ENCODE assay signal across 15 mouse cellular contexts in the genomic region with DNA sequence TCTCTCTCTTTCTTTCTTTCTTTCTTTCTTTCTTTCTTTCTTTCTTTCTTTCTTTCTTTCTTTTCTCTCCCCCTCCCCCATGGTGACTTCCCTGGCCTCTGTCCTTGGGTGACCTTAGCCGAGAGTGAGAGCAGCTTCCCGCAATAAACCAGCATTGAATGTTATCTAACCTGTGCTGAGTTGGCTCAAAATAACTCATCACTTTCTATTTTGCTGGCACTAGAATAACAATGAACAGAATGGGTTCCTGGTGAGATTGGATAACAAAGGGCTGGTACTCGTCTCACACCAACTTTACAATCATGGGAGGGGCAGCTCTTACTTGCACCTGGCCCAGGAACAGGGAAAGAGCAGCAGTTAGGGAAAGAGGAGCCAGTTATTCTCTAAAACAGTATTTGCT. TPM values are rescaled to one million over a fixed set of nuclear protein-coding genes. Genes with fewer than 3 reads are reported as not detected.
DNase-seq lines count a peak whose midpoint lies in the region; ATAC-seq and TF ChIP-seq lines count a peak whose summit lies in the region.
"Had no signal": no experiment of that assay in that cellular context is flagged by ENCODE, and none has a peak within 500 bp of the region (broad histone marks: within the 10 kb centered on the region; RNA-seq: fewer than 3 reads in every experiment).

No protein-coding gene starts in this region.

- no peak overlapping the region for H3K4me3 ChIP-seq in heart, embryonic 12.5 days
- H3K4me3 ChIP-seq in megakaryocyte, embryonic 14.5 days (replicated peaks) = peak overlapping the region; percentile 67
- H3K4me3 ChIP-seq in heart, embryonic 16.5 days (ENCODE audit: low read length) = no peak overlapping the region
- no peak overlapping the region for H3K4me3 ChIP-seq in layer of hippocampus, adult 2 months
- H3K4me3 ChIP-seq in intestine, postnatal 0 days (ENCODE audit: low read depth, low read length) = no peak overlapping the region

- no peak overlapping the region for H3K9ac ChIP-seq in heart, embryonic 12.5 days
- no peak overlapping the region for H3K9ac ChIP-seq in heart, embryonic 16.5 days (ENCODE audit: low read length)
- no peak overlapping the region for H3K9ac ChIP-seq in intestine, postnatal 0 days (ENCODE audit: low read depth, low read length)
- H3K9ac ChIP-seq: embryonic facial prominence, embryonic 12.5 days had no signal

- 3% methylated on average over 3 of the region's 3 CpGs for WGBS in heart, embryonic 12.5 days
- WGBS in heart, embryonic 16.5 days = 5% methylated on average over 3 of the region's 3 CpGs
- WGBS in intestine, postnatal 0 days = 7% methylated on average over 3 of the region's 3 CpGs

- peak overlapping the region; percentile 75 for H3K27ac ChIP-seq in heart, embryonic 12.5 days (ENCODE audit: poor library complexity, severe bottlenecking)
- peak overlapping the region; percentile 82 for H3K27ac ChIP-seq in heart, embryonic 16.5 days (ENCODE audit: low read length)
- no peak overlapping the region; the same call in 1 of the 2 replicates for H3K27ac ChIP-seq in layer of hippocampus, adult 2 months
- no peak overlapping the region for H3K27ac ChIP-seq in intestine, postnatal 0 days (ENCODE audit: low read depth, low read length)
- H3K27ac ChIP-seq: embryonic facial prominence, embryonic 12.5 days; forebrain, embryonic 10.5 days; macrophage had no signal

- peaks cover 13% of the 10 kb centered on the region; the same call in 1 of the 2 replicates for H3K27me3 ChIP-seq in heart, embryonic 12.5 days (replicated peaks)
- H3K27me3 ChIP-seq in megakaryocyte, embryonic 14.5 days (replicated peaks) = peaks cover 28% of the 10 kb centered on the region
- peaks cover 6% of the 10 kb centered on the region for H3K27me3 ChIP-seq in heart, embryonic 16.5 days (ENCODE audit: control insufficient read depth, insufficient read depth, low read length)
- peaks cover 30% of the 10 kb centered on the region for H3K27me3 ChIP-seq in intestine, postnatal 0 days (replicated peaks; ENCODE audit: control insufficient read depth, insufficient read depth, low read length)

- H3K4me1 ChIP-seq in heart, embryonic 12.5 days (replicated peaks) = peaks cover 35% of the 10 kb centered on the region
- peaks cover 69% of the 10 kb centered on the region for H3K4me1 ChIP-seq in megakaryocyte, embryonic 14.5 days
- H3K4me1 ChIP-seq in heart, embryonic 16.5 days (ENCODE audit: control insufficient read depth, insufficient read depth, low read length) = peaks cover 21% of the 10 kb centered on the region
- no peaks in the 10 kb centered on the region; the same call in 1 of the 2 replicates for H3K4me1 ChIP-seq in intestine, postnatal 0 days (replicated peaks; ENCODE audit: control insufficient read depth, insufficient read depth, low read length)

- TF ChIP-seq CTCF in layer of hippocampus, adult 2 months (conservative IDR thresholded peaks at IDR 0.05) = no peak
- TF ChIP-seq CTCF in intestine, postnatal 0 days (IDR thresholded peaks at IDR 0.05; ENCODE audit: low read depth) = no peak

- peak overlapping the region; percentile 96 for H3K4me2 ChIP-seq in heart, embryonic 12.5 days
- no peak overlapping the region for H3K4me2 ChIP-seq in heart, embryonic 16.5 days (ENCODE audit: low read depth, low read length)
- H3K4me2 ChIP-seq in intestine, postnatal 0 days (replicated peaks; ENCODE audit: low read depth) = no peak overlapping the region

- no peaks in the 10 kb centered on the region for H3K36me3 ChIP-seq in heart, embryonic 12.5 days
- H3K36me3 ChIP-seq in megakaryocyte, embryonic 14.5 days (replicated peaks; ENCODE audit: low read length) = no peaks in the 10 kb centered on the region
- H3K36me3 ChIP-seq in heart, embryonic 16.5 days (ENCODE audit: control insufficient read depth, insufficient read depth) = no peaks in the 10 kb centered on the region
- no peaks in the 10 kb centered on the region for H3K36me3 ChIP-seq in intestine, postnatal 0 days (ENCODE audit: control insufficient read depth, insufficient read depth)
- H3K36me3 ChIP-seq: embryonic facial prominence, embryonic 12.5 days; forebrain, embryonic 10.5 days had no signal

- DNase-seq in heart, adult 8-10 months (ENCODE audit: low spot score) = no peak
- DNase-seq in ES-CJ7 (ENCODE audit: low read depth, low spot score) = peak; percentile 97
- no peak for DNase-seq in layer of hippocampus, adult 2 months (ENCODE audit: low spot score in 2 of 2)
- DNase-seq: adrenal gland, postnatal 25 days; thymus, adult 2 months had no signal

- H3K9me3 ChIP-seq in heart, embryonic 12.5 days (replicated peaks) = no peaks in the 10 kb centered on the region
- no peaks in the 10 kb centered on the region for H3K9me3 ChIP-seq in megakaryocyte, embryonic 14.5 days
- H3K9me3 ChIP-seq in heart, embryonic 16.5 days (replicated peaks; ENCODE audit: control insufficient read depth, low read length) = no peaks in the 10 kb centered on the region
- H3K9me3 ChIP-seq in intestine, postnatal 0 days (ENCODE audit: control insufficient read depth) = no peaks in the 10 kb centered on the region
- H3K9me3 ChIP-seq: embryonic facial prominence, embryonic 12.5 days; forebrain, embryonic 10.5 days had no signal

- no peak for ATAC-seq in heart, embryonic 12.5 days (ENCODE audit: insufficient number of reproducible peaks, low FRiP score)
- ATAC-seq in megakaryocyte, adult 5-6 weeks (ENCODE audit: poor library complexity, severe bottlenecking) = no peak
- no peak for ATAC-seq in heart, embryonic 16.5 days (replicated peaks; ENCODE audit: extremely low read depth, insufficient read depth, low FRiP score)
- ATAC-seq in intestine, postnatal 0 days = no peak
- ATAC-seq: inflammation-experienced regulatory T-cells, adult 6 months had no signal

RNA-seq across cellular contexts. Expression of gene Upp1, which starts 1.0 kb away (rescaled TPM):
- 23.3 and 25.1 TPM in 2 replicates for polyA plus RNA-seq in heart, embryonic 12.5 days (2016; fragmentation: Nextera tagmentation; extraction: Ambion mirVana)
- 1 to 10 TPM; 2.5 to 9.8 (median 3.0) TPM for total RNA-seq in heart, adult 8-10 months (2022)
- polyA plus RNA-seq in megakaryocyte, embryonic 14.5 days (2012; ENCODE audit: insufficient read depth, low replicate concordance) = 0.41 TPM in 1 of 2 replicates, not detected in the other
- total RNA-seq in megakaryocyte, adult 5-6 weeks (2015) = 2.4 and 3.0 TPM in 2 replicates
- 3.8 and 4.5 TPM in 2 replicates for total RNA-seq in megakaryocyte, adult 5-6 weeks (2017)
- 37.6 and 47.2 TPM in 2 replicates for polyA plus RNA-seq in heart, embryonic 16.5 days (2015; fragmentation: Nextera tagmentation; extraction: Ambion mirVana)
- total RNA-seq in layer of hippocampus, adult 2 months (2021) = 1 to 10 TPM; 4.7 to 5.4 TPM
- 5.6 and 6.6 TPM in 2 replicates for polyA plus RNA-seq in intestine, postnatal 0 days (2015; fragmentation: Nextera tagmentation; extraction: Ambion mirVana)
- total RNA-seq: granulocyte monocyte progenitor cell, adult 5-6 weeks had no signal
- polyA plus RNA-seq: macrophage had no signal

Comparison
In these comparisons a context has a peak if more than half of its experiments do, and no peak if none do; other contexts are left out.
1. H3K27ac ChIP-seq: peak in heart, embryonic 12.5 days (single experiment) and heart, embryonic 16.5 days (single experiment); none in layer of hippocampus, adult 2 months (single experiment) and intestine, postnatal 0 days (single experiment).